Mouse (Mus musculus) spleen, adult 12 weeks (tissue): Measurements from ENCODE around the gene Ruvbl2.

Source experiments
- DNase-seq: peaks from one replicate; pipeline ENCODE4 v3.0.0; 2022; ENCODE audit warnings: low spot score

The Ruvbl2 gene

DNA sequence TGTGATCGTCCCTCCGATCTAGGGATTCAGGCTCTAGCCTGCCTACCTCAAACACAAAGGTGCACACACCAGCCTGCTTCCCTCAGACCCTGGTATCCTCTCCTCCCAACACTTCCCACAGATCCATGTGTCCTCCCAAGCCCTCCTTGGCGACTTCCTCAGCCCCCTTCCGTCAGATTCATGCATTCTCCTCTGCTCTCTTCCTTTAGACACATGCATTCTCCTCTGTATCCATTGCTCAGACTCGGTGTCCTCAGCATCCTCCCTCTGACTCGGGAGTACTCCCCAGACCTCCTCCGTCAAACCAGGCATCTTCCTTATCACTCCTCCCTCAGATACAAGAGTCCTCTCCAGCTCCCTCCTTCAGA, 4.1 kb downstream of the Ruvbl2 start:
- no peak for DNase-seq

DNA sequence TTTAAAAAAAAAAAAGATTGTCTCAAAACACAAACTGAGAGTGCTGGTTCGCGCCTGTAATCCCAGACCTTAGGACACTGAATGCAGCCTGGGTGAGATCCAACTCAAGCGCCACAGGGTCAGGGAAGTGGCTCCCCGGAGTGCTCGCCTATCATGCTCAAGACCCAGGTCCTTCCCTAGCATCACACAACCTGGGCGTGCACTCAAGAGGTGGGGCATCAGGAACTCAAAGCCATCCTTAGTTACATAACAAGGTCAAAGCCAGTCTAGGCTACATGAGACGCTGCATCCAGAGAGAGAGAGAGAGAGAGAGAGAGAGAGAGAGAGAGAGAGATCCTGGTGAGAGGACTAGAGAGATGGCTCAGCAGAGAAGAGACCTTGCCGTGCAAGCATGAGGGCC, 11.3 kb downstream of the Ruvbl2 start:
- DNase-seq = no peak

GRCm38 (mm10) chr7:45421194-45421593, 16.7 kb downstream of the Ruvbl2 start:
- DNase-seq = no peak

- no peak for DNase-seq
Observed at GRCm38 (mm10) chr7:45420615-45420919, 17.3 kb downstream of the Ruvbl2 start, which contains the start of gene Lhb. Gene Lhb (plus strand): TSS chr7:45420820.

DNA sequence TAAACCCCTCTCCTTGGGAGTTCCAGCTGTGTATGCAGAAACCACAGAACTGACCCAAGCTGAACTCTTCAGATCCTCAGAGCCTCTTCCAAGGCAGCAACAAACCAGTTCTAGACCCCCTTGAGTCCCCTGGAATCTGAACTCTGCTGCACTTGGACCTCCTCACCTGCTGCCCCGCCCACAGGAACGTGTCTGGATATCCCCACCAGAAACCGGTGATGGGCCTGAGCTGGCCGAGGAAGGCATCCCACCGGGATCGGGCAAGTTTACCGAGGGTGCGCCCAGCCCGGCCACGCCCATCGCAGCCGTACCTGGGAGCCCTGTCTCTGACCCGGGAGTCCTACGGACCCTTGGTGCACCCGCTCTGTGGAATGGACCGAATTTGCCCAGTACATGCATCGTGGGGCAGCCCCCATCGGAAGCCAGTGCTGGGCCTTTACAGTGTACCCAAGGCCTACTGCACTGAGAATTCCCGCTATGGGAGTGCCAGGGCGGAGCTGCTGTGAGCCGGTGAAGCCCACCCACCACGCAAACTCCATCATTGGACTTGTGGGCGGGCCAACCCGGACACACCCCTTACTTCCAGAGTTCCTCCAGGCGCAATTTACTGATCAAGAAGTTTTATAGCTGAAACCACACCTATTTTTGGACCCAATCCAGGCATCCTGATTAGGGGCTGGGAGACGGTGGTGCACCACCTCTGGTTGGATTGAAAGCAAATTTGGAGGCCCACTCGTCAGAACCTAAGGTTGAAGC, 17.9 kb downstream of the Ruvbl2 start:
- DNase-seq = no peak

- no peak for DNase-seq
Observed at GRCm38 (mm10) chr7:45417962-45418492, 19.9 kb downstream of the Ruvbl2 start.

- no peak for DNase-seq
Observed at GRCm38 (mm10) chr7:45415636-45416035, 22.3 kb downstream of the Ruvbl2 start.

GRCm38 (mm10) chr7:45414740-45415224, 23.1 kb downstream of the Ruvbl2 start:
- DNase-seq = no peak

- no peak for DNase-seq
Observed at GRCm38 (mm10) chr7:45413864-45414739, 23.8 kb downstream of the Ruvbl2 start.

DNA sequence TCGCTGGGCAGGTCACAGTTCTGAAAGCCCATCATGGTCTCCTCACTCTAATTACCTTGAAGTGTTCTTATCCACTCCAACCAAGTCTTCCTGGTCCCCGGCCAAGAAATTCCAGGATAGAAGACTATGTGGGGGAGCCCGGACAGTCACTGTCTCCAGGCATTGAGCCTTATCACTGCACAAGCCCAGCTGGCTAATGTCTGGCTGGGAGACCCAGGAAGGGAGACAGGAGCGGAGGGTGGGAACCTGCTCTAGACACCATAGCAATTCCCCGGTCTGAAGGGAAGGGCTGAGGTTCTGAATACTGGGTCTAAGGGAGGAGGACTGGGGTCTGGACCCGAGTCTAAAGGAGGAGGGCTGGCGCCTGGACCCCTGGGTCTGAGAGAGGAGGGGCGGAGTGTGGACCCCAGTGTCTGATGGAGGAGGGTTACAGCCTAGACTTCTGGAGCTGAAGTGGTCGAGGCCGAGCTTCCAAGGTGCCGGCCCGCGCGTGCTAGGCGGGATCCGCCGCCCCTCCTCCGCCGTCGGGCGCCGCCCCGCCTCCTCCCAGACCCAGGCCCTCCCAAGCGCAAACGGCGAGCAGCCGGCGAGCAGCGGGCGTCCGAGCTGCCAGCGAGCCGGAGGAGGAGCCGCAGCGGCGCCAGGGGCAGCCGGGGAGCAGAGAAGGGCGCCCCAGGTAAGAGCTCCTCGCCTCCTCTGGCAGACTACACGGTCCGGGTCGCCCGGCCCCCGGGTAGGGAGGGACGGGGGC, 24.6 kb downstream of the Ruvbl2 start, which contains the start of gene Ntf5:
TSS of gene Ntf5 (plus strand) at position 583 of the 751 bp plus-strand sequence.
- DNase-seq = no peak

DNA sequence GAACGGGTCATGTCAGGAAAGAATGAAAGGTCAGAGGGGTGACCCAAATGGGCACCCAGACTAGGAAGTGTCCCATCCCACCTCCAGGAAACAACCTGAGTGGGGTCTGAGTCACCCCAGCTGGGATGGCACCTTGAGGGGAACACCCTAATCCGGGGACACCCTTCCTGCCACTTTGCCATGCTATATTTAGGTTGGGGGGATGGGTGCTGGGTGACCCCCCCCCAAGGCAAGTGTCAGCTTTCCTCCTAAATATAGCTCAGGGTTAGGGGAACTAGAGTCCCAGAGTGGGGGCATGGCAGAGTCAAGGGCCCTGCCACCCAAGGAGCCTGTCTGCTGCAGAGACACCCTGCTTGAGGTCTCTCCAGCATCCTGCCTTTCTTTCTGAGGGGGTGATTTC, 25.5 kb downstream of the Ruvbl2 start:
- DNase-seq = no peak

DNA sequence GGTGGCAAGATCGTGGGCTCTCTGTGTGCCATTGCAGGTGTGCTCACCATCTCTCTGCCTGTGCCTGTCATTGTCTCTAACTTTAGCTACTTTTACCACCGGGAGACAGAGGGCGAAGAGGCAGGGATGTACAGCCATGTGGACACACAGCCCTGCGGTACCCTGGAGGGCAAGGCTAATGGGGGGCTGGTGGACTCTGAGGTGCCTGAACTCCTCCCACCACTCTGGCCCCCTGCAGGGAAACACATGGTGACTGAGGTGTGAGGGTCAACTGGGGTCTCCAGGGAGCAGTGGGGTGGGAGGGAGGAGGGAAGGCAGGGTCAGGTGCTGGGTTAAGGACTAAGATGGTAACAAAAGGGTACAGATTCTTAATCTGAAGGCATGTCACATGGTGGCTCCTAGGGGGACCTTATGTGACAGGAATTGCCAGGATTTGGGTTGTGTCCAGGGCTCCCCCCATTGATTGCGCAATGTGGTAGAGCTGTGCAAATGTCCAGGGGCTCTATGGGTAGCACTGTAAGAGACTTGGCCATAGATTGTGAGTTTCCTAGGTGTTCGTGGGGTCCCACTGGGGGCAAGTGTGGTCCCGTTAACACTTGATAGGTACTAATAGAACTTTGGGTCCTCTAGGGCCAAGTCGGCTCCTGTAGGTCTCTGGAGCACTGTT, 28.3 kb downstream of the Ruvbl2 start:
- no peak for DNase-seq

- DNase-seq = no peak
Observed at GRCm38 (mm10) chr7:45408949-45409348, 28.9 kb downstream of the Ruvbl2 start.

DNA sequence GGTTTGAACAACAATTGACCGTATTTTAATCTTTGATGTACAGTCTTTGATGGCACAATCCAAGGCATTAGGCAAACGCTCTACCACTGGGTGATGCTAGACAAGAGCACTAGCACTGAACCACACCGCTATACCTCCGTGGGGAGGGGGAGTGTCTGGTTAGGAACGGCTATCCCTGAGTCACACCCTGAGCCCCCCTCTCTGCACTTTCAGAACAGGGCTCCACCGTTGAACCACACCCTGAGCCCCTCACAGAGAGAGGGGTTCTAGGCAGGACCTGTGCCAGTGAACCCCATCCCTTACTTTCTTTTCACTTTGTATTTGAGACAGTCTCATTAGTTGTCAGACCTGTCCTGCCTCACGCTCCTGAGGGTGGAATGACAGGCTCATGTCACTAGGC, 29.5 kb downstream of the Ruvbl2 start:
- DNase-seq = no peak

GRCm38 (mm10) chr7:45407836-45408235, 30.1 kb downstream of the Ruvbl2 start:
- DNase-seq = no peak

GRCm38 (mm10) chr7:45406157-45407156, 31.4 kb downstream of the Ruvbl2 start:
- no peak for DNase-seq

GRCm38 (mm10) chr7:45405091-45406075, 32.5 kb downstream of the Ruvbl2 start, which contains the start of gene Kcna7:
Gene Kcna7 (plus strand): TSS chr7:45405653.
- peak; percentile 50 for DNase-seq

DNA sequence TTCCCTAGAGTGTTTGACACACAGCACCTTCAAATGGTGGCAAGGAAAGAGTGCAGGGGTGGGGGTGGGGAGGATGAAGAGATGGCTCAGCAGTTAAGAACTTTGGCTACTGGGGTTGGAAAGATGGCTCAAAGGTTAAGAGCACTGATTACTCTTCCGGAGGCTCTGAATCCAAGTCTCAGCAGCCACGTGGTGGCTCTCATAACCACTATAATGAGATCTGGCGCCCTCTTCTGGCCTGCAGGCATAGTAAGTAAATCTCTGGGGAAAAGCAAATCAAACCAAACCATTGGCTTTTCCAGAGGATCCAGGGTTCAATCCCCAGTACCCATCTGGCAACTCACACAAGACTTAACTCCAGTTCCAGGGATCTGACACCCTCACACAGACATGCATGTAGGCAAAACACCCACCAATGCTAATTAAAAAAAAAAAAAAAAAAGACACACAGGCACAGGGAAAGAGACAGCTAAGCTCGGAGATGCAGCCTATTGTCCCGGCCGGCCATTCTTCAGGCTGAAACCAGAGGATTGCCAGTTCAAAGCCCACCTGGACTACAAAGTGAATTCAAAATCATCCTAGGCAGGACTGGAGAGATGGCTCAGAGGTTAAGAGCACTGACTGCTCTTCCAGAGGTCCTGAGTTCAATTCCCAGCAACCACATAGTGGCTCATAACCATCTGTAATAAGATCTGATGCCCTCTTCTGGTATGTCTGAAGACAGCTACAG, 34.2 kb downstream of the Ruvbl2 start:
- DNase-seq = peak; percentile 36
